Mouse (Mus musculus): ENCODE measurements around the gene Plin3.
A peak's percentile ranks its signal among the peaks of the same experiment; 100 is the strongest.

DNA sequence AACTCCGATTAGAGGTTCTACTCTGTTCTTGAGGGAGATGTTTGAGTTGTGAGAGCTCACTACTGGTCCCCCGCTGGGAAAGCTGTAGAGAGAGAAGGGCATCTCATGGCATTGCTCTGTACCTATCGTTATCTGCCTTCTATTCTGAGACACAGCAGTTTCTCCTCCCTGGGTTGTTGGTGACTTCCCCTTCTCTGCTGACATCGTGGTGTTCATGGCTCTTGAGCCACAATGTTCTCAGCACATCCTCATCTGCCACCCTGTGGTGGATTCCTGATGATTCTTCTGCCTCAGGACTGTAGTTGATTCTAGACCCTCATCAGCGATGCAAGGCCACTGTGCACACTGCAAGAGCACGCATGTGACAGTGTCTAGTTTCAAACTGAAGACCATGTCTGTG, 45.1 kb upstream of the Plin3 start:
- no peak for TF ChIP-seq EP300 (IDR thresholded peaks at IDR 0.05; ENCODE audit: low read depth)
- TF ChIP-seq CTCF (IDR thresholded peaks at IDR 0.05; ENCODE audit: low read depth): peak; percentile 38; the same call in 1 of the 2 replicates
